Mouse (Mus musculus): ENCODE results near the gene Hnrnpl.

The Hnrnpl gene

DNA sequence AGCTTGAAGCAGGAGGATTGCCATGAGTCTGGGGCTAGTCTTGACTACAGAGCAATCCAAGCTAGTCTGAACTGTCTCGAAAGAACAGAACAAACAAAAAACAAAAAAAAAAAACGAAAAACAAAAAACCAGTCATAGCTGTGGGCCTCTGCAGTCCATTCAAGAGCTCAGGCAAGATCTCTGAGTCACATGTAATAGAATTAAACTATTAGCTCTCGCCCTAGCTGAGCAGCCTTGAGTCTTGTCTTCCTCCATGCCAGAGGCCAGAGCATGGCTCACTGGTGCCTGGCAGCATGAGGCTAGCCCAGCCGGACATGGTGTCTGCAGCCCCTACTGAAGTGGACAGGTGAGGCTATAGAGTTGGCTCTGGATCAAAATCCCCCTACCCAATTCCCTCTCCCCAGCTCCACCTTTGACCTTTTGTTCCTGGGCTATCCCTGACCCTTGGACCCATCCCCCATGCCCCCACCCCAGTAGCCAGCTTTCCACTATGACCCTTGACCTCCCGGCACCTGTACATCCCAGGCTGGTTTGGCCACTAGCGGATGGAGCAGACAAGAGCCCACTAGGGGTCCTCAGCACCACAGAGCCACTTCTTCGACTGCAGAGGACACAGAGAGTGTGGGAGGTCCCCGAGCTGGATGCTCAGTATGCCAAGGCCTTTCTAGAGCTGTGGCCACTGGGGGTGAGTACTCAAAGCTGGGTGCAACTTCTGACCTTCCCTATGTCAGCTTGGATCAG lies 18.1 kb upstream of the Hnrnpl start:
- no peak for DNase-seq

DNA sequence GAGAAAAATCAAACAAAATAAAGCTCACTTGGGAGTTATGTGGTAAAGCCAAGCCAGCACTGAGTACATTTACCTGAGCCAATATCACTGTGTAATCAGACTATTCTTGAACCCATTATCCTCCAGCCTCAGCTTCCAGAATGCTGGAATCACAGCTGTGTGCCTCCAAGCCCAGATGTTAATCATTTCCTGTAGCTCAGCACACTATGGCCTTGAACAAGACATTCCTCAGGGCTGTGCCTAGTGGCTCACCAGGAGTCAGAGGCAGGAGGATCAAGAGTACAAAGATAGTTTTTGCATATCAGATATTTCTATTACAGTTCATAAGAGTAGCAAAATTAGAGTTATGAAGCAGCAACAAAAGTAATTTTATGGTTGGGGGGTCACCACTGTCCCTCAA lies 16.6 kb upstream of the Hnrnpl start:
- no peak for DNase-seq

DNA sequence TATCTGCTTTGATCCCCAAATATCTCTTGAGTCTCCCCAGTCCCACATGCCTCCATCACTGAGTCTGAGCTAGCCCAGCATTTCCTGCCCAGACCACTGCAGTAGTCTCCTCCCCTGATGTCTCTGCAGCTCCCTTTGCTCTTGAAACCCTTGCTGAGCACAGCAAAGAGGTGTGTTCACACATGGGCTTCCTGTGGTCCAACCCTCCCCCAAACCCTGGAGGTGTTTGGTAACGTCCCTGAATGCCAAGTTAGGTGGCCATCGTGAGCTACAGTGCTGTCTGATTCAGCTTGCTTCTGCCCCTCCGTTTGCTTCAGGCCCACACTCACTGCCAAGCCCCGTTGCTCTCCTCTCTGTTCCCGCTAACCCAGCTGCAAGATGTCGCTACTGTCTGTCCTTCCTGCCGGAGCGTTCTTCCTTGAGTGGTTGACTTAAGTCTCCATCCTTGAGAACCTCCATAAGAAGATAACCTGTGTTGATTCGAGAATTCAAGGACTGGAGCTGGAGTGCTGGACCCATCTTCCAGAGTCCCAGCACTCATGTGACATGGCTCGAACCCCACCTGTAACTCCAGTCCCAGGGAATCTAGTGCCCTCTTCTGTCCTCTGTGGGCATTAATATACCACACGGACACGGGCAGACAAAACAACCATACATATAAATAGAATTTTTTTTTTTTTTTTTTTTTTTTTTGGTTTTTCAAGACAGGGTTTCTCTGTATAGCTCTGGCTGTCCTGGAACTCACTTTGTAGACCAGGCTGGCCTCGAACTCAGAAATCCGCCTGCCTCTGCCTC lies 15.8 kb upstream of the Hnrnpl start:
- no peak for DNase-seq

DNA sequence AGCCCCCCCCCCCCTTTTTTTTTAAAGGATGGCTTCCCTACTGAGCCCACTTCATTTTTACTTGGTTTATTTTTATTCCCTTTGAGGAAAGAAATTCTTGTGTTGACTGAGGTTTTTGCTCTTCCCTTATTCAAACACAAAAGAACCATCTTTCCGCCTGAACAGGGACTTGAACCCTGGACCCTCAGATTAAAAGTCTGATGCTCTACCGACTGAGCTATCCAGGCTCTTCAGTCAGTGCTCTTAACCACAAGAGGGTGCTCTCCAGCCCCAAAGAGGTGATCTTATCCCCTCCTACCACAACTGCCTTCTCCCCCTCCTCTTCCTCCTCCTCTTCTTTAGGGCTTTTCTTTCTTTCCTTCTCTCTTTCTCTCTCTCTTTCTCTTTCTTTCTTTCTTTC lies 14.5 kb upstream of the Hnrnpl start:
- no peak for DNase-seq

DNA sequence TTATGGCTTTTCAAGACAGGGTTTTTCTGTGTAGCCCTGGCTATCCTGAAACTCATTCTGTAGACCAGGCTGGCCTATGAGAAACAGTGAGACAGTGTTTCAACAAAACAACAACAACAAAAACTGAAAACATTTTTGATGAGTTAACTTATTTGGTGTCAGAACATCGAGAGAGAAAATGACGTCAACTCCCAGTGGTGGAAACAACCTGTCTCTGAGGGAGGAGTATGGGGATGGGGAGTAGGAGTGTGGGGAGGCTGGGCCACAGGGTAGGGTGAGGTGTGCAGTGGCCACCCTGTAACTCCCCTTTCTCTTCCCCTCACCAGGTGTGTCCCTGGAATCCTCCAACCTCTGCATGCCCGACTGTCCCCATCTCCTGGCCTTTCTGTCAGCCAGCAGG lies 13.8 kb upstream of the Hnrnpl start:
- DNase-seq: no peak

DNA sequence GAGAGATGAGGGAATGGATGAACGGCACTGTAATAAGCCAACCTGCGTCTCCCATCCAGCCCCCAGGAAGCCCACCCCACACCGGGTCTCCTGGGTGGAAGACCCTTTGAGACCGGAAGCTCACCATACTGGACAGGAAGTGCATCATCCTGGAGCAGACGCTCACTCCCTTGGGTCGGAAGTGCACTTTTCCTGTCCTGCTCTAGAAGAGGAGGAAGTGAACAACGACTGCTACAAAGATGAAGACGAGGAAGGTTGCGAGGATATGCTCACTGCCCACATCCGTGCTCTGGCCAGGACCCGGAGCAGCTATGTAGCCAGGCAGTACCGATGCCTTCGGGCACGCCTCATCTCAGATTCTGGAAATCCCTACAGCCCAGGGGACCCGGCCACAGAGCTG lies 12.5 kb upstream of the Hnrnpl start:
- DNase-seq: no peak

DNA sequence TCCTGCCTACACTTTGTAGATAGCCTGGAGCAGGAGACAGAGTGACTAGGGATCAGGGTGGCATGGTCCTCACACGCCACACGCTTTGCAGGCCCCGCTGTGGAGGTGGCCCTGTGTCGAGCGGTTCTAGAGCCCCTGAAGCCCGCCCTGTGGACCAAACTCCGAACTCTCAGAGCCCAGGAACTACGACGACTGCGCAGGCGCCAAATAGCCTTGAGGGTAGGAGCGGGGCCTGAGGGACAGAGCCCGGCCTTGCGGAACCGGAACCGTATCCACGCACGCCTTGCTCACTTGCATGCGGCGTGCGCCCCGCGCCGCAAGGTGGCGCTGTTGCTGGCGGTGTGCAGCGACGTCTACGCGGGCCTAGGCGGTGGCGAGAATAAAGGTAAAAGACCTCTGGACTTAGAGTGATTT lies 11.8 kb upstream of the Hnrnpl start:
- peak; percentile 86 for DNase-seq

DNA sequence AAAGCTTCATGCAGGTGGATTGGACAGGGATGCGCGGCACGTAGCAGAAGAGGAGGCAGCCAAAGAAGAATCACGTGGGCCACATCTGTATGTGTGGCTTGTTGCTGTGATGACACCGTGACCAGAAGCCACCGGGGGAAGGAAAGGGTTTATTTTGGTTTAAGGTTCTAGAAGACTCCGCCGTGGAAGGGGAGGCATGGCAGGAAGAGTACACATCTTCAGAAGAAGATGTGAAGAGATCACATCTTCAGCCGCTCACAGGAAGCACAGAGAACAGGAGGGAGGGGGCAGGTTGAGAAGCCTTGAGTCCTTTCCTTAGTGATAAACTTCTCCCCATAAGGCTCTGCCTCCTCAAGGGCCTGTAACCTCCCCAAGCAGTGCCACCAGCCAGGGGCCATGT lies 8.3 kb upstream of the Hnrnpl start:
- no peak for DNase-seq

DNA sequence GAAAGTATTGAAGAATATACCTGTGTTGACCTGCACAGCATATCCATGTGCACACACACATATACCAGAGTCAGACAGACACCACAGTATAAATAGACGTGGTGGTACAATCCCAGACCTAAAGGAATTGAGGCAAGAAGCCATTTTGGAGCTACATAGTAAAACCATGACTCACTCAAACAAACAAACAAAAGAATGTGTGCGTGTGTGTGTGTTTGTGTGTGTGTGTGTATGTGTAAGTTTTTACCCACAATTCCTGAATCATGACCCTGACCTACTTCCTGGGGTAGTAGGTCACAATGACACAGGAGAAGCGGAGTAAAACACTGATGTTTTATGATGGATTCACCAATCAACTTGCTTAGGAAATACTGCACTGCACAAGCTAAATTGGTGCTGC lies 6.9 kb upstream of the Hnrnpl start:
- DNase-seq: no peak

DNA sequence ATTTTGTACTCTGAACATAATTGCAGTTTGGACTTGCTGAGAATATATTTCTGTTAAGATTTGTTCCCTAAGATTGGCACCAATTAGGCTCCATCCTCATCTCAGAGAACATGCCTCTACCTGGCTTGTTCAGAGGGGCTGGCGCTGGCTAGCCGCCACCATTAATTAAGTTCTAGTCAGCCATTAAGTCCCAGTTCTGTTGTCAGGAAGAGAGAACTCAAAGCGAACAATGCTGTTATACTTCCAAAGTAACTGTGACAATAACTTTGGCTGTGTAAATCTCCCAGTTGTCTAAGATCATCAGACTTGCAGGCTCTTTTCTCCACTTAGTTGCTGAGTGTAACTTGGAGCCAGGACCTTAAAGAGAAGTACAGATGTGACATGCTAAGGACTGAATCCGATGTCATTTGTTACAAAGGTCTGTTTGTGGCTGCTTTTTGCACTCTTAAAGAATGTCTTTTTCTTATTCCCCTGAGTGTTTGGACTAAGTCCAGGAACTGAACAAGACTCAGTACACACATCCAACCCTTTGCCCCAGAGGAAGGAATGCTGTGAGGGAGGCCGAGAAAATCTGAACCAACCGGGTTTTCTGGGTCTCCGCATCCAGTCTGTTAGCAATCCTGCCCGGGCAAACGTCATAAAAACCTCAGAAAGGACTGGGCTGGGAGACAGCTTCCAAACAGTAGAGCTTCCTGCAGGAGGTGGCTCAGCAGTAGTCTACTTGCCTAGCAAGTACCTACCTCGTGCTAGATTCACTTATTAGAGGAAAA lies 6.3 kb upstream of the Hnrnpl start:
- no peak for DNase-seq

DNA sequence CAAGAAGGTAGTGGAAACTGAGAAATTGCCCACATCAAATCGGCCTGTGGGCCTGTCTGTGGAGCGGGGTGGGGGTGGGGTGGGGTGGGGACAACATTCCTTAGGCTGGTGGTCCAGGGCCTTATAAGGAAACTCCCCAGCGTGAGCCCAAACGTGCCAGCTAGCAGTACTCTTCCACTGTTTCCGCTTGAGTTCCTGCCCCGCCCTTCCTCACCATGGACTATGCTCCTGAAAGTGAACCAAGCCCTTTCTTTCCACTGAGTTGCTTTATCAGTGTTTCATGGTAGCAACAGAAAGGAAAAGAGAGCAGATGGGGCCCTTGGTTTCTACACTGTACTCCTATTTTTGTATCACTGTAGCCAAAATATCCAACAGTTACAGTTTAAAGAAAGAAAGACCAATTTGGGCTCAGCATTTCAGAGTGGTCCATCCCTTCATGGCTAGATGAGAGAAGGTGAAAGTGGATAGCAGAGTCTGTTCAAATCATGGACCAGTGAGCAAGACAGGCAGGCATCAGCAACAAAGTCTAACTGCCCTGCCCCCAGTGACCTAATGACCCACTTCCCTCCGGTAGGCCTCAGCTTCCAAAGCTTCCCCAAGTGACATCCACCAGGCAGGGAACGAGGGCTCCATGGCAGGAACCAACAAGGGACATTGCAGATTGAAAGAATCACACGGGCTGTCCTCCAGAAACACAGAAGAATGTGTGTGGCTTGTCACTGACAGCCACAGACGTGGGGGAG lies 5.3 kb upstream of the Hnrnpl start:
- DNase-seq: no peak

DNA sequence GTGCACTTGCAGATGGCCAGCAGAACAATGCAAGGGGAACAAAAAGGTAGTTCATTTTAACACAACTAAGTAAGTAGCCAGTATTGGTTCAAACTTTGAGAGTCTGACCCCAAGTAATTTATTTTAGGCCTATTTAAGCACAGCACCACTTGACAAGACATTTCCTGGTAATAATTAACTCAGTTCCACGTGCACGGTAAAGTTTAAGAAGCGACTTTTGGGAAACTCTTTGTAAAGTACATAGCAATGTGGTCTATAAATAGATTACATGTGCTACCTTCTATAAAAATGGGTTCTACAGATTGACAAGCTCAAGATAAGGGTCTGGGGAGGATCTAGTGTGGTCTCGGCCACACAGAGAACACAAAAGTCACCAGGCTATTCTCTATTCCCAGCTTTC lies 4.6 kb upstream of the Hnrnpl start:
- no peak for DNase-seq

DNA sequence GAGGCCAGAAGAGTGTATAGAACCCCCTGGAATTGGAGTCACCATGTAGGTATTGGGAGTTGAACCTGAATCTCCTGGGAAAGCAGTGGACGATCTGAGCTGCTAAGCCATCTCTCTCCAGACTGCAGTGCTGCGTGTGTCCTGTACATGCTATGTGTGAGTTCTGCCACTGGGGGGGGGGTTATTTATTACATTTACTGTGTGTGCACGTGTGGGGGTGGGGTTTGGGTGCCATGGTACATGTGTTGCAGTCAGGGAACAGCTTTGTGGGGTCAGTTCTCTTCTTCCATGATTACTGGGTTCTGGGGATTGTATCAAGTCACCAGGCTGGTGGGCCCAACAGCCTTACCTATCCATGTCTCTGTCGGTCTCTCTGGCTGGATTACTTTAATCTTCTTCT lies 1.5 kb upstream of the Hnrnpl start:
- DNase-seq: no peak

DNA sequence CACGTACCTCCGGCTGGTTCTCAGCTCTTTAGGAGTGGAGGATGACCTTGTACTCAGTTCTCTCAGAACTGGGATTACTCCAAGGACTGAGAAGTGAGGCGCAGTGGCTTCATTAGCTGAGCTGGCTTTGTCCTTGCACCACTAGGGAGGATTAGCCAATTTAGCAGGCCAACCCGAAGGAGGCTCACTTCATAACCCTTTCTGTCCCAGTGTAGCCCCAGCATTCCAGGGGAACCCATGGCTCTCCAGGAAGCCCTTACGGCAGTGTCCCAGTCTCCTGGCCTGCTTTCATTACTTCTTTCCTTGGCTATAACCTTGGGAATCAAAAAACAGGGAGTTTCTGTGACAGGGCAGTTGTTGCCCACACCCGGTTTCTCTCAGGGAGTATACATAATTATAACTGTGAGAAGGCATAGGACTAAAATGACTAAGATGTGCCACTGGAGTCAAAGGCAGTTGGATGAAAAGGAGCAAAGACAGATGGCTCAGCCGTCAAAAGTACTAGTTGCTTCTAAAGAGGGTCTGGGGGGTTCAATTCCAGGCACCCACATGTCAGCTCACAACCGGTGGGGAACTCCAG lies 610 bp upstream of the Hnrnpl start:
- DNase-seq: no peak

DNA sequence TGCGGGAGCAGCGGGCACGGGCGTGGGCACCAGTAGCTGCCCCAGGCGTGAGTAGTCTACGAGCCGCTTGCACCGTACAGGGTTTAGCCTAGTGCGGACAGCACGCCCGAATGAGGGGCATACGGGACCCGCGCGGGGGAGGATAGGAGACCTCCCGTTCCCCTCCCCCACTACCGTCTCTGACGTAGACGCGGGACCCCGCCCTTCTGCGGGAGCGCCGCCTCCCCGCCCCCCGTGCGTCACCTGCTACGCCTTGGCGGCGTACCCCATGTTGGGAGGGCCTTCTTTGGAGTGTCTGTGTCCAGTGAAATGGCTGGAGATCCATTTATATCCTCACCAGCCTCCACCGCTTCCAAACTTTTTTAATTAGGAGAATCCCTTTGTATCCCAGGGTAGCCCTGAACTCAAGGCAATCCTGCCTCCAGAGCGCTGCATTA lies 634 bp downstream of the Hnrnpl start:
- peak; percentile 95 for DNase-seq

DNA sequence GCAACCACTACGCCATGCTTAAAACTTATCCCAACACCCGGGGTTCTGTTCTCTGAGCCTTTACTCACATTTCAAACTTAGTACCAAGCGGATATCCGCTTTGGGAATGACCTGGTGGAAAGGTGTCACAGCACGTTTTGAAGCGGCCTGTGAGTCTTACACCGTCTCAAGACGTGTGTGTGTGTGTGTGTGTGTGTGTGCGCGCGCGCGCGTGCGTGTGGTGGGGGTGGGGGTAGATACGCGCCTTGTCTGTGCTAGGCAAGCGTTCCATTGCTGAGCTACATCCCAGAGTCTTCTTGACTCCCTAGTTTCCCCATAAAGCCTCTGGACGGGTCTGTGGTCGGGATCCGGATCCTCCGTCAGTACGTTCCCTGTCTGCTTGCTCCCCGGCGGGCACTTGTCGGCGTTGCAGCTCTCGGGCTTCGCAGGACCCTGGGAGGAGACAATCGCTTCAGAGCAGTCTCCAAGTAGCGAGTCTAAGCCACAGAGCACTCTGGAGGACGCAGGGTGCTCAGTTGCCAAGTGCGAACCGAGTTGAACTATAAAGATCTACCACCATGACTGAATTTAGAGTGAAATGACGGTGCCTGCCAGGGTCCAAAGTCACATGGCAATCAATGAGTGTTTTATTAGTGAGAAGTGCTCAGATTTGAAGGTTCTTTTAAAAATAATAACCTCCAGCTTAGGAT lies 1.2 kb downstream of the Hnrnpl start:
- peak; percentile 65 for DNase-seq

DNA sequence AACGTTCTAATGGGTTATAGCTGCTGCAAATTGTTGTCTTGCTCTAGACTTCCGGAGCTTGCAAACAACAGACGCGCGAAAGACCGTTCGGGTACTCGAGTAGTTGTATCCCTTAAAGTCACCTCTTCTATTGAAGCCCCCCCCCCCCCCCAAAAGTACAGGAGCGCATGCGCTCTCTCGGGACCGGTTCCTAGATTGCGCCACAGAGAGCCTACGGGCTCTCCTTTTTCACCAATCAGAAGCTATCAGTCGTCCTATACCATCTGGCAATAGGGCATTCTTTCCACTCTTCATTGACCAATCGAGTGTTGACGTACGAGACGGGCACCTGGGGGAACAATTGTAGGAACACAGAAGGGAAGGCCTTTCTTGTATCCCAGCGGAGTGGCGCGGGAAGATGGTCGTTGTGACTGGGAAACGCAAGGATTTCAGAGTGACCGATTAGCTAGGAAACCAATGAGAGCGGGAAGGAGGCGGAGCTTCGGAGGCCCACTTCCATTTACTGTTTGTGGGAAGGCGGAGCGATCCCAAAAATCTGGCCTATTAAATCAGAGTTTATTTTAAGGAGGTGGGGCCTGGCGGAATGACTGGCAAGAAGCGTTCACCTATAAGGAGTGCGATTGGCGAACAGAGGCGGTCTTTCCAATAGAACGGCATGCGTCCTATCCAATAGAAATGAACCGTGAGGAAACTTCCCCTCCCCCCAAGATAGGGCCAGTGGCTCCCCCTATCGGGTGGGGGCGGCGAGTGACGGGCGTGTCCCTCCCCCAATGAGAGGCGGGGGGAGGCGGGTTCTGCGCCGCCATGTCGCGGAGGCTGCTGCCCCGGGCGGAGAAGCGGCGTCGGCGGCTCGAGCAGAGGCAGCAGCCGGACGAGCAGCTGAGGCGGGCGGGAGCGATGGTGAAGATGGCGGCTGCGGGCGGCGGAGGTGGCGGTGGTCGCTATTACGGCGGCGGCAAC lies 2.0 kb downstream of the Hnrnpl start:
- DNase-seq: peak; percentile 98

DNA sequence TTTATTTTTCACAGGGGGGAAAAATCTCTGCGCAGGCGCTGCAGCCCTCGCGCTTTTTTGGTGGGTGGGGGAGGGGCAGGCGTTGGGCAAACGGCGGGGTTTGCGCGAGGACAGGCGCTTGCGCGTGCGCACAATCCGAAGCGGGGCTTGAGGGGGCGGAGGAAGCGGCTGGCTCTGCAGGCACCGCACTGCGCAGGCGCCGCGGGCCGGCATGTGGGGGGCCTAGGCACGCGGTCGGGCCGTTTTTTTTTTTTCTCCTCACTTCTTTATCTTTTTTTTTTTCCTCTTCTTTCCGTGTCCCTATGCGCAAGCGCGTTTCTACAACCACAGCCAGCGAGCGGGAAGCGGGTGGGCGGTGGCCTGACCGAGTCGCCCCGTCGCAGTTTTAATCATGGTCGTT lies 2.9 kb downstream of the Hnrnpl start:
- peak; percentile 91 for DNase-seq

DNA sequence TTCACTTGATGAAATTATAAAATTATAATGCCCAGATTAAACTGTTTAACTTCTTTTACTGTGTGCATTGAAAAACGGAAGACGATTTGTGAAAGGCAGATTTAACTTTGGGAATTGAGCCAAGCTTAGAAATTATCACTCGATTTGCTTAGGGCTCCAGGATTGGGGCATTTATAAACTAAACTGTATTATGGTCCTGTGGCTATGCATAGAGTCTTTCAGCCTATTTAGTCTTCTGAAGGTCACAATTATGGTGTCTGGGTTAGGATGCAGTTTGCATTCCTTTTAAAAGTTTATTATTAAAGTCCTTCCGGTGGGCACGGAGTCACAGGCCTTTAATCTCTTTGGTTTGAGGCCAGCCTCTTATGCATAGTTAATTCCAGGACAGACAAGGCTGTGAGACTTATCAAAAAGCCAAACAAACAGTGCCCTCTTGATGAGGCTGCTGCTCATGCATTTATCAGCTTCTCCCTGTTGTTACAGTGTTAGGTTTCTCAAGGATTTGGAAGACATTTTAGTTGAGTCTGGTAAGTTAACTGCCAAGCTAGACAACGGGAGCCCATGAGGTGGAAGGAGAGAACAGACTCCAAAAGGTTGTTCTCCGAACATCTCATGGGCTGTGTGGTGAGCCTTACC lies 3.4 kb downstream of the Hnrnpl start:
- no peak for DNase-seq

DNA sequence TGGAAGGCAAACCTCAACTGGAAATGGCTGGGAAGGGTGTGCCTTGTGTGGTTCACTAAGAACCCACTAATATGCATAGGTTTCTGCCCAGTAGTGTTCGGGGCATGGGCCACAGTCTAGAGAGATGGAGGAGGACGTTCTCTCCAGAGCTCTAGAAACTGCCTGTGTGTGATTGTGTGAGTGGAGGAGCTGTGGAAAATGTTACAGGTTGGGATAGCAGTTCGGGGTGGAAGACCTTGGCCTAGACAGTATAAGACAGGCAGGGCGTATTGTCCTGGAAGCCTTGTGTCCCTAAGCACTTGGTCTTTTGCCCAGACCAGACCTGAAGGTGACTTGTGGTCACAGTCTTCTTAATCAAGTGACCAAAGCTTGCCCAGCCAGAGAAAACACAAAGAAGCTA lies 4.1 kb downstream of the Hnrnpl start:
- no peak for DNase-seq

Data from cerebellum, adult 11 months (tissue).